Mouse (Mus musculus): ENCODE data around the gene Marf1.

- TF ChIP-seq POLR2AphosphoS2 (IDR thresholded peaks at IDR 0.05; ENCODE audit: insufficient read length, low read depth): no peak
- no peak for TF ChIP-seq POLR2A (IDR thresholded peaks at IDR 0.05; ENCODE audit: insufficient read length, low read depth)
Measured at GRCm38 (mm10) chr16:14163731-14164130, 580 bp upstream of the Marf1 start.

Measured in myocyte (in vitro differentiated cells).